Mouse (Mus musculus): ENCODE measurements at regions not wholly inside any gene's neighbourhood (a gene's known extent, or its start where the extent isn't known, plus 50 kb on each side); places are given as distances from the start of the nearest gene placed in this dataset.

- ATAC-seq (replicated peaks; ENCODE audit: low read depth, poor library complexity, severe bottlenecking): no peak
Measured at GRCm38 (mm10) chrX:94480748-94481147, 61.2 kb downstream of the Maged1 start.

- peak; percentile 77 for ATAC-seq (replicated peaks; ENCODE audit: low read depth, poor library complexity, severe bottlenecking)
Measured at GRCm38 (mm10) chrX:94467654-94468053, 74.3 kb downstream of the Maged1 start.
